Mouse (Mus musculus) right cerebral cortex, adult 18-20 months (tissue): ENCODE measurements around the gene Pkhd1.
"Not testable (repeated sequence)": the region's sequence is repeated elsewhere in the genome, so short reads cannot be mapped to it uniquely, and the experiment has no call there.

Source experiments
- DNase-seq: peaks from one replicate; pipeline ENCODE4 v3.0.0; 2022; ENCODE audit warnings: mixed read lengths

Pkhd1 gene

GRCm38 (mm10) chr1:20260403-20260802, 357.5 kb downstream of the Pkhd1 start:
- DNase-seq = no peak

- DNase-seq = no peak
Observed at GRCm38 (mm10) chr1:20248169-20248568, 369.7 kb downstream of the Pkhd1 start.

GRCm38 (mm10) chr1:20216681-20217080, 401.2 kb downstream of the Pkhd1 start:
- DNase-seq = no peak

DNA sequence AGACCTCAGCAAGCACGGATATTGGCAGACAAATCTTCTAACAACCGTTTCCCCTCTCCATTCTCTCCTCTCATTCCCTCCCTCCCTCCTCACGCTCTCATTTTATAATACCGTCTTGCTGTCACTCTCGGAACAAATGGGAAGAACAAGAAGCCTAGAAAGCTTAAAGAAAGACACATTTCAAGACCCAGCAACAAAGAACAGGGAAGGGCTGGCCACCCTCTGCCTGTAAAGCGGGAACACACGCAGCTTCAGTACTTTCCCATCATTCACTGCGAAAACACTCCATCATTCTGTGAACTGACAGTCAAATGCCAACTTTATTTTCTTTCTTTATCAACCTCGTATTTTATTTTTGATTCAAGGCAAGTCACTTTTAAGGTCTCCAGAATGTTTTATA, 427.4 kb downstream of the Pkhd1 start:
- DNase-seq = no peak

GRCm38 (mm10) chr1:20180157-20180556, 437.7 kb downstream of the Pkhd1 start:
- DNase-seq = no peak

DNA sequence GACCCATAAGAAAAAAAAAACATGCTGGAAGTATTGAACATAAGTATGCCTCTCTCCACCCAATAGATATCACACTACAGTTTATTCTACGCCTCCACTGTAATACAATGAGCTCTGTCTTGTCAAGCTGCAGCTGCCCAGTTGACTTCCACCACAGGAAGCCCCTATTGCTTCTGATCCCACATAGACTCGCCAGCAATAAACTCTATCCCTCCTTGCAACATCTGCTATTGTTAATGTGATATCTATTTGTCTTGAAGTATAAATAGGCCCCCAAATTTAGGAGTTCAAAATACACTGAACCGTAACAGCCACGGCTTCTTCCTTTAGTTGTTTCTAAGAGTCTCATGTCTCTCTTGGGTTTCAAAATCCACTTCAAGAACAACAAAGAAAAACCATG, 446.7 kb downstream of the Pkhd1 start:
- no peak for DNase-seq

DNA sequence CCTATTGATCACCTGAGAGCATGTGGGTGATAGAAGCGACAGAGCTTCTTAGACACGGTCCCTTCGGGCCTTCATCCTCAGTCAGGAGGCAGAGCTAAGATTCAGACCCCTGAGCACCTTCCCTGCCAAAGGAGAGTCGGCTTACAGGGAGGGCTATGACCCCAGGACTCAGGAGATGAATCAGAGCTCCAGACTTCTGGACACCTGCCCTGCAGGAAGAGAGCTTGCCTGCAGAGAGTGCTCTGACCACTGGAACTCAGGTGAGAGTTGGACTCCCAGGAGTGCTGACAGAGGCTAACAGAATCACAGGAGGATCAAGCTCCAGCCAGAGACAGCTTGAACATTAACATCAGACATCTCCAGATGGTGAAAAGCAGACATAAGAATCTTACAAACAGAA, 467.2 kb downstream of the Pkhd1 start:
- not testable (repeated sequence) for DNase-seq

DNA sequence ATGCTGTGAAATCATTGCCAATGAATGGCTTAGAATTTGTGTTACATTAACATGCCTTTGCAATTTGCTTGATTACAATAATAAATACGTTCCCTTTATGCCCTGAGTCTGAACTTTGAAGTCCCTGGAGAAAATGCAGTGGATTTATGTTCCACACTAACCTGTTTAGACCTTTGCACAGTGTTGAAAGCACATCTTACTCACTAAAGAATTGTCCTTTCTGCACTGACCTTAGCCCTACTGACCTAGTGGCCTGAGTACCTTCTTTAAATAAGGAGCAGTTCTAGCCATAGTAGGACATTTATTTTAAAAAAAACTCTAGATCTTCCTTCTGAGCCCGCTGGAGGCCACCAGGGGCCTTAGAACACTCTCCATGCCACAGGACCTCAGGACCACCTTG, 467.8 kb downstream of the Pkhd1 start:
- DNase-seq = no peak

DNA sequence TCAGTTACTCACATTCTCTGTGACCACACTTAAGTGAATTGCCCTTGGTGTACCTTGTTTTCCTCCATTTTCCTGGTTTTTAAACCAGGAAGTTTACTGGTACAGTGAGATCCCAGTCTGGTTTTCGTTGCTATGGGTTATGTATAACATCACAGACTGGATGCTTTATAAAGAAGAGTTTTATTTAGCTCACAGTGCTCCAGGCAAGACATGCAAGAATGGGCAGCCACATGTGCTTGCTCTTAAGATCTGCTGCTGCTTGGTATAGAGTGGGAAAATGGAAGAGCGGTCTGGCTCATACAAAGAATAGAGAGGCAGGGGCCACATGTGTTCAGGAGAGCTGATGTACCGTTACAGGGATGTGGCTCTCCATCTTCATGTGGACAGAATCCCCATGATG, 481.7 kb downstream of the Pkhd1 start:
- no peak for DNase-seq

GRCm38 (mm10) chr1:20135065-20135618, 482.7 kb downstream of the Pkhd1 start:
- no peak for DNase-seq

DNA sequence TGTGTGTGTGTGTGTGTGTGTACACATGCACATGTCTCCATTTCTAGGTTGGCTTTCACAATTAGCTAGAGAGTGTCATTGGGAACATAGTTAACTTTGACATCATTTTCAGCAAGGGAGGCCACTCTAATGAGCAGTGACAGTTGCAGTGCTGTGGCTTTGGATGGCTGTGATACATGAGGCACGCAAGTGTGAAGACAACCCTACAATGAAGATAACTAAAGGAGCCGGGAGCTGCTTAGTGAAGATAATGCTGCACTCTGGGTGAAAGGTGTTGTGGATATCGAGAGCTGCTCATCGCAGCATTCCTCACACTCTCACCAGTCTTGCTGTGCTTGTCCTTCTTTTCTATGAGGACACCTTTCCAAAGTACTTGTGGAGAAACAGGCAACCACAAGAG, 484.2 kb downstream of the Pkhd1 start:
- DNase-seq = no peak

DNA sequence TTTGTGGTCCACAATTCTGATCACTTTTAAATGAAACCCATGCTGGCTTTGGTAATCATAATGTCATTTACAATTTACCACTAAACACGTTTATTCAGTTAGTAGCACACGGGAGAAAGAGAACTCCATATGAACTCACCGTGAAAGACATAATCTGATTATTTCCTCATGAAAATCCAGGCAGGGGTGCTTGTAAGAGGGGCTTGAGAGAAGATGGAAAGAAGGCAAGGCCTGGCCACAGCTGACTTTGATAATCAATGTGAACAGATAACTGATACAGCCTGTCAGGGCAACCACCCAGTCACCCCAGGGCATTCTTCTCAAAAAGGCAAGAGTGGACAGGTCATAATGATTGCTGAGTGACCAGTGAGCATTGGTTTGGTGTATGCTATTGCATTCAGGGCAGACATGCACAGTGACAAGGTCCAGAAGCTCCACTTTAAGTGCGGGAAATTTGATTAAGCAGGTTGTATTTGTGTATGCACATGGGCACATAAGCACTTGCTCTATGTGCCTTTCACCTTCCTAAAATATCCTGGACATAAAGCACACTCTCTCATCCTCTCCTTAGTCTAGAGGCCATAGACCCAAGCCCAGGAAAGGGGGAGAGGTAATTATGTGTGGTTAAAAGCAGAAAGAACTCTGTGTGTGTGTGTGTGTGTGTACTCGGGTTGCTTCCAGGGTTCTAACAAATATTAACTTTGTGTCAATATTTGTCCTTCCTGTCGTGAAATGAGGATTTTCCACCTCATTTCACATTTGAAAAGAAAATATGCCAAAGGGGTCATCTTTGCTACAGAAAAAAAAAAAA, 485.9 kb downstream of the Pkhd1 start:
- no peak for DNase-seq

GRCm38 (mm10) chr1:20117331-20117730, 500.5 kb downstream of the Pkhd1 start:
- DNase-seq = no peak

- DNase-seq = peak; percentile 21
Observed at GRCm38 (mm10) chr1:20069733-20070132, 548.1 kb downstream of the Pkhd1 start.

DNA sequence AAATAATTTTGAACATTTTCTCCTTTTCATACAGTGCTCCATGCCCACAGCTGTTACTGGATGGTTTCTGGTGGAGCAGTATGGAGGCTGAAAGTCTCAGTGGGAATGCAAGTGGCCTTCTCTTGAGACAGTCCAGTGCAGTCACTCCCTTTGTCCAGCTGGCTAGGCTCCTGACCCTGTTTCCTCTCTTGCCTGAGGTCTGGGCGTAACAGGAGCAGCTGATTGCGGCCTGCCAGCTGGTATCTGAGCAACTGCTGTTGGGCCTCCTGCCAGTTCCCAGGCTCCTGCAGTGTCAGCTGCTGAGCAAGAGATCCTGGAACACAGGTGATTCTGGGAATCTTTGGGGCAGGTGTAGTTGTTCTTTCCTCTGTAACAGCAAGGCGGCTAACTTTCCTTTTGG, 559.6 kb downstream of the Pkhd1 start:
- peak; percentile 18 for DNase-seq

GRCm38 (mm10) chr1:20039389-20039788, 578.5 kb downstream of the Pkhd1 start:
- DNase-seq = no peak

DNA sequence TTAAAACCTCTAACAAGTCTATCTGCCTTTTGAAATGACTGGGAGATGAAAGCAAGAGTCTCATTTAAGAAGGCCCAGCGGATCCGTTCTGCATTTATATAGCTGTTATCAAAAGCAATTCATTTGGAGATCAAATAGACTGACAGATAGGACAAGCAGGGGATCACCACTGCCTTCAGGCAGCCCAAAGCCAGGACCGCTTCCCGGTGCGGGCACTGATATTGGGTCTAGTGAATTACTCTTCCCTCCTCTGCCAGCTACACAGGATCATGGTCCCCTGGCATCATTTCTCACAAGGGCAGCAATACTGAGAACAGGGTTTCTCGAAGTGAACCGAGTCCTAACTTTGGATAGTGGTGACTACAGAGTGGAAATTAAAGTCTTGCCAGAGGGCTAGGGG, 582.6 kb downstream of the Pkhd1 start:
- no peak for DNase-seq

DNA sequence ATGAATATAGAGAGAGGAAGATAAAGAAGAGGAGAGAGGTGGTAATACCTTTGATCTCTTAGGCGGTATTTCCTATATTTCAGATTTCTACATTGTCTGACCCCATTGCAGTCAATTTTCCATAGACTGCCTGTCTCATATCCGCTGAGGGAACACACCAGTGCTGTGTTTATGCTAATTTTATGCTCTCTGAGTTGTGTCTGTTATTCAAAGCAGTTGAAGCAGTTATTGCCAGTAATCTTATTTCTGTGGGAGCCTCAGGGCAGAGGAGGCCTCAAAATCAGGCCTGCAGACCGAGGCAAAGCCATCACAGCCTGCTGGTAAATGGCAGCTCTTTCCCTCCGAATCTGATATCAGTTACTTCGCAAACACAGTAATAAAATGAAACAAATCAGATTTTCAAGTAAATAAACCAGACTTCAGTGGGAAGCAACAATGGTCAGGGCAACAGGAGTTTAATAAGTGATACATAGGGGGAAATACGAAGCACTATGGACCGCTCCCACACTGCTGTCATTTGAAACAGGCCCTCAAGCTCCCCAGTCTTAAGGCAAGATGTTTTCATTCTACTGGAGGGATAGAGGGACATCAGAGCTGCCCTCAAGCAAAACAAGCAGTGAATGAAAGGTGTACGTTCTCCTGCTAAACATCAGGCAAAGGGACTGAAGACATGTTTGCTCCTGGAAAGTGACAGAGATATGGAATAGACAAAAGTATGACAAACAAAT, 599.5 kb downstream of the Pkhd1 start:
- DNase-seq = no peak

GRCm38 (mm10) chr1:20017619-20018018, 600.2 kb downstream of the Pkhd1 start:
- no peak for DNase-seq
